Mouse (Mus musculus) neural tube, embryonic 14.5 days (tissue): Measurements from ENCODE around the gene Dab1. TPM values are rescaled to one million over a fixed set of nuclear protein-coding genes. Genes with fewer than 3 reads are reported as not detected.

ENCODE experiments used
- ATAC-seq: fragments of 200-750 bp; cut with Nextera tagmentation; 2 replicates; pipeline ENCODE4 v1.8.0; 2017; ENCODE audit warnings: low read depth, mild to moderate bottlenecking, moderate TSS enrichment, moderate library complexity
- H3K27ac ChIP-seq: fragments of 300-500 bp; sonication (generic); 2 replicates; pipeline ENCODE4 v1.5.1; 2014; ENCODE audit warnings: low read depth, mild to moderate bottlenecking, control low read depth, low read length, moderate library complexity, mixed read lengths
- H3K27me3 ChIP-seq: fragments of 300-500 bp; sonication (generic); 2 replicates; pipeline ENCODE4 v1.6.1; 2014; ENCODE audit warnings: low read length; ENCODE audit not compliant: control insufficient read depth, insufficient read depth
- H3K36me3 ChIP-seq: fragments of 300-500 bp; sonication (generic); 2 replicates; pipeline ENCODE4 v1.6.1; 2014; ENCODE audit warnings: low read length, mixed read lengths; ENCODE audit not compliant: control insufficient read depth, insufficient read depth
- H3K4me1 ChIP-seq: fragments of 300-500 bp; sonication (generic); 2 replicates; pipeline ENCODE4 v1.6.1; 2014; ENCODE audit warnings: low read length; ENCODE audit not compliant: control insufficient read depth, insufficient read depth
- H3K4me2 ChIP-seq: fragments of 300-500 bp; sonication (generic); 2 replicates; pipeline ENCODE4 v1.6.1; 2014; ENCODE audit warnings: mild to moderate bottlenecking, low read depth, low read length, control low read depth
- H3K4me3 ChIP-seq: fragments of 300-500 bp; sonication (generic); 2 replicates; pipeline ENCODE4 v1.5.1; 2014; ENCODE audit warnings: low read depth, low read length, control low read depth, mixed read lengths
- H3K9ac ChIP-seq: fragments of 300-500 bp; sonication (generic); replicated peaks from 2 replicates; pipeline ENCODE4 v1.6.1; 2014; ENCODE audit warnings: low read depth, mild to moderate bottlenecking, control low read depth, low read length, mixed read lengths
- H3K9me3 ChIP-seq: fragments of 300-500 bp; sonication (generic); 2 replicates; pipeline ENCODE4 v1.6.1; 2016; ENCODE audit warnings: low read length; ENCODE audit not compliant: control insufficient read depth
- WGBS: fragments of 180-500 bp; shearing (Covaris S2); extraction: QIAGEN DNeasy Blood & Tissue Kit; methylation state at CpG from one replicate; pipeline ENCODE4 v1.1.7; 2014; 5-methylcytosine and 5-hydroxymethylcytosine counted together
- polyA plus RNA-seq: library from polyadenylated mRNA; unstranded; fragments of >200 nt; fragmentation: Nextera tagmentation; extraction: Ambion mirVana; gene quantifications from 2 replicates; pipeline ENCODE4 v1.2.1, GENCODE M21; 2014

Gene Dab1
- polyA plus RNA-seq, 1 experiment from 2014 or later: 58.0 TPM

- ATAC-seq: no peak
Measured at GRCm38 (mm10) chr4:104415482-104415881, 796.3 kb downstream of the Dab1 start.

DNA sequence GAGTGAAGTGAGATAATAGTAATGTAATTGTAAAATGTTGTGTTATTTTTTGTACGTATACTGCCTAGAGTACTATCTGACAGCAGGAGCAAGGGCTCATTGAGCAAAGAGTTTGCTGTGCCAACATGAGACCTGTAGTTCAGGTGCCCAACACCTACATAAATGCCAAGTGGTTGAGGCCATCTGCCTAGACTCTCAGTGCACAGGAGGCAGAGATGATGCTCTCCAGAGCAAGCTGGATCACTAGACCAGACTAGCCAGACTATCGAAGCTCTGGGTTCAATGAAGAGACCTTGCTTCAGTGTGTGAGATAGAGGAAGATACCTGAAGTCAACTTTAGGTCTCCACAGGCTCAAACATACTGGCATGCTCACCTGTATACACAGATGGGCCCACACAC, 799.2 kb downstream of the Dab1 start:
- no peak for ATAC-seq
- H3K36me3 ChIP-seq: no peaks in the 10 kb centered on the region
- 0 out of 2 replicates have a peak, but pooled peaks cover 2% of the 10 kb centered on the region for H3K4me1 ChIP-seq
- no peaks in the 10 kb centered on the region for H3K27me3 ChIP-seq
- no peak overlapping the region for H3K4me3 ChIP-seq
- WGBS: 100% methylated on average over 2 of the region's 2 CpGs
- no peaks in the 10 kb centered on the region for H3K9me3 ChIP-seq
- no peak overlapping the region for H3K4me2 ChIP-seq
- no peak overlapping the region for H3K9ac ChIP-seq
- H3K27ac ChIP-seq: no peak overlapping the region

More at GRCm38 (mm10) chr4:104415482-104415881, 796.3 kb downstream of the Dab1 start:
- 17% methylated on average over 2 of the region's 2 CpGs for WGBS
- 0 out of 2 replicates have a peak, but pooled peaks cover 2% of the 10 kb centered on the region for H3K4me1 ChIP-seq
- no peaks in the 10 kb centered on the region for H3K36me3 ChIP-seq
- no peak overlapping the region for H3K27ac ChIP-seq
- no peak overlapping the region for H3K4me2 ChIP-seq
- no peaks in the 10 kb centered on the region for H3K9me3 ChIP-seq
- no peaks in the 10 kb centered on the region for H3K27me3 ChIP-seq
- no peak overlapping the region for H3K9ac ChIP-seq
- no peak overlapping the region for H3K4me3 ChIP-seq

DNA sequence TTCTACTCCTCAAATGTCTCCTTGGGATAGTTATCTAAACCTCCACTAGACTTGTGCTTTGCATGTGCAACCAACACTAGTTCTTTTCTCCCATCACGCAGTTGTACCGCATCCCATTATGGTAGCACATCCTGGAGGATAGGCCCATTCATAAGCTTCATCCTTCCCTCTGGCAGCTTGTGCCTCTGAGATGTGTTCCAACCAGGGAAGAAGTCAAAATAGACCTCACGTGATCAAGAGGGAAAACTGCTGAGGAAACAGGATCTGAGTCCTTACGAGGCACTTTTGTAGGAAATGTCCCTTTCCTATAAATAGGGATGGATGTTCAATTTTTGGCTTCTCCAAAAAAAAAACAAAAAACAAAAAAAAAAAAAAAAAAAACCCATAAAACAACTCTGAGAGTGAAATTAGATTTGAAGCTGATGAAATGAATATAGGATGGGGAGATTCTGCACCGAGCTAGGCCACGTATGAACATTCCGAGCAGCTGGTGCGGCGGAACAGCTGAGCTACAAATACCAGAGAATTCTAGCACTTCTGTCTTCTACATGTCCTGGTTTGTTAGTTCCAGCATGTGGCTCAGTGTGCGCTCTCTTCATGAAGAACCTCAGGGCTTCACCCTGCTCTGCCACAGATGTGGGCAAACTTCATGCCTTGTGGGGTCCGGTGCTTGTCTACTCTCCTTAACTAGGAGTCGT, 802.0 kb downstream of the Dab1 start:
- H3K27me3 ChIP-seq: no peaks in the 10 kb centered on the region
- H3K9ac ChIP-seq: no peak overlapping the region
- H3K4me1 ChIP-seq: no peaks in the 10 kb centered on the region
- H3K27ac ChIP-seq: no peak overlapping the region
- no peak overlapping the region for H3K4me2 ChIP-seq
- no peaks in the 10 kb centered on the region for H3K36me3 ChIP-seq
- no peak overlapping the region for H3K4me3 ChIP-seq
- no peak for ATAC-seq
- WGBS: 96% methylated on average over 12 of the region's 12 CpGs
- no peaks in the 10 kb centered on the region for H3K9me3 ChIP-seq

DNA sequence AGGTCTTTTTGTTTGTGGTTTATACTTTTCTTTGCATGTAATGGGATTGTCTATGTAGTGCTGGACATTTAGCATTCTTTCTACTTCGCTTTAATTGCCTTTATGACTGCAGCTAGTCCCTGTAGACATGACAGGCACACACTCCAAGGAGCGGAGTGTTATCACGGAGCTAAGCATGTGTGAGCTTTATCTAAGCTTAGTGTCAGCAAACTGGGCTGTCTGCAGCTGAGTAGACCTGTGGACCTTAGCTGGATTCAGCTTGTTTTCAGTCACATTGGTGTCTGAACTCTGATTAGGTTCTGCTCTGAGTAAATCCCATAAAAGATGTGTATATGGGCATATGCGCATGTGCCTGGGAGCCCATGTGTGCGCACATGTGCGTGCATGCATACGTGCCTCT, 810.0 kb downstream of the Dab1 start:
- 86% methylated on average over 7 of the region's 7 CpGs for WGBS

GRCm38 (mm10) chr4:104431231-104431855, 812.2 kb downstream of the Dab1 start:
- Histone ChIP-seq H3K27ac (no peak overlapping the region), H3K4me2 (no peak overlapping the region), H3K4me3 (no peak overlapping the region), H3K9ac (no peak overlapping the region), H3K27me3 (no peaks in the 10 kb centered on the region), H3K36me3 (no peaks in the 10 kb centered on the region), H3K9me3 (no peaks in the 10 kb centered on the region), H3K4me1 (0 out of 2 replicates have a peak, but pooled peaks cover 3% of the 10 kb centered on the region)
- 69% methylated on average over 7 of the region's 7 CpGs for WGBS
- no peak for ATAC-seq

More for the DNA sequence above, 810.0 kb downstream of the Dab1 start:
- H3K4me3 ChIP-seq: no peak overlapping the region
- H3K4me2 ChIP-seq: no peak overlapping the region
- H3K9ac ChIP-seq: no peak overlapping the region
- no peak overlapping the region for H3K27ac ChIP-seq
- H3K4me1 ChIP-seq: 0 out of 2 replicates have a peak, but pooled peaks cover 3% of the 10 kb centered on the region
- no peaks in the 10 kb centered on the region for H3K36me3 ChIP-seq
- no peaks in the 10 kb centered on the region for H3K9me3 ChIP-seq
- H3K27me3 ChIP-seq: no peaks in the 10 kb centered on the region
- no peak for ATAC-seq

GRCm38 (mm10) chr4:104432150-104432549, 813.0 kb downstream of the Dab1 start:
- 85% methylated on average over 11 of the region's 11 CpGs for WGBS

DNA sequence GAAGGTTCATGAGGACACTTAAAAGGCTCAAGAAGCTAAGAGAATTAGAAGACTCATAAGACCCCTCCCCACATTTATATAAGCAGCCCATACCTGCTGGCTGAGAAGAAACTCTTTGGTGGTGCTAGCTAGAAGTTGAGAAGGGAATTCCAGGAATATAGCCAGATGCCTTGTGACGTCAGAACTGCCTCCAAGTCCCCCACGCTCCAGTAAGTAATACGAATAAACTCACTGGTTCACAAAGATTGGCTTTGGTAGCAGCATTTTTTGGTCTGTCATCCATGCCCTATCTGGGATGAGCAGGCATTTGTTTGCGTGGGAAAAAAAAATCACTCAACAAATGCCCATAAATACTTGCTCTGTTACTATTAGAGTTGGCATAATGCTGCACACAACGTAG, 816.6 kb downstream of the Dab1 start:
- no peak for ATAC-seq
- WGBS: 92% methylated on average over 5 of the region's 5 CpGs
- Histone ChIP-seq H3K27me3 (no peaks in the 10 kb centered on the region), H3K4me1 (0 out of 2 replicates have a peak, but pooled peaks cover 3% of the 10 kb centered on the region), H3K36me3 (no peaks in the 10 kb centered on the region), H3K9ac (no peak overlapping the region), H3K4me3 (no peak overlapping the region), H3K4me2 (no peak overlapping the region), H3K27ac (no peak overlapping the region), H3K9me3 (no peaks in the 10 kb centered on the region)

More at GRCm38 (mm10) chr4:104432150-104432549, 813.0 kb downstream of the Dab1 start:
- Histone ChIP-seq H3K9ac (no peak overlapping the region), H3K9me3 (no peaks in the 10 kb centered on the region), H3K4me1 (0 out of 2 replicates have a peak, but pooled peaks cover 3% of the 10 kb centered on the region), H3K4me3 (no peak overlapping the region), H3K27ac (no peak overlapping the region), H3K36me3 (no peaks in the 10 kb centered on the region), H3K27me3 (no peaks in the 10 kb centered on the region), H3K4me2 (no peak overlapping the region)
- no peak for ATAC-seq

- no peak overlapping the region for H3K4me2 ChIP-seq
- 93% methylated on average over 4 of the region's 4 CpGs for WGBS
- H3K4me3 ChIP-seq: no peak overlapping the region
- H3K27me3 ChIP-seq: no peaks in the 10 kb centered on the region
- no peaks in the 10 kb centered on the region for H3K36me3 ChIP-seq
- no peak overlapping the region for H3K9ac ChIP-seq
- H3K4me1 ChIP-seq: 0 out of 2 replicates have a peak, but pooled peaks cover 3% of the 10 kb centered on the region
- H3K9me3 ChIP-seq: no peaks in the 10 kb centered on the region
- ATAC-seq: no peak
- no peak overlapping the region for H3K27ac ChIP-seq
Measured at GRCm38 (mm10) chr4:104436411-104436810, 817.3 kb downstream of the Dab1 start.

- H3K27me3 ChIP-seq: no peaks in the 10 kb centered on the region
- no peak overlapping the region for H3K4me2 ChIP-seq
- no peaks in the 10 kb centered on the region for H3K36me3 ChIP-seq
- no peak overlapping the region for H3K27ac ChIP-seq
- no peak overlapping the region for H3K4me3 ChIP-seq
- ATAC-seq: no peak
- H3K4me1 ChIP-seq: peaks cover 5% of the 10 kb centered on the region; the same call in 1 of the 2 replicates
- 92% methylated on average over 4 of the region's 4 CpGs for WGBS
- H3K9me3 ChIP-seq: no peaks in the 10 kb centered on the region
- H3K9ac ChIP-seq: no peak overlapping the region
Measured at GRCm38 (mm10) chr4:104438730-104439129, 819.6 kb downstream of the Dab1 start.
